Mouse (Mus musculus): Measurements from ENCODE around the gene Tmprss4.

DNA sequence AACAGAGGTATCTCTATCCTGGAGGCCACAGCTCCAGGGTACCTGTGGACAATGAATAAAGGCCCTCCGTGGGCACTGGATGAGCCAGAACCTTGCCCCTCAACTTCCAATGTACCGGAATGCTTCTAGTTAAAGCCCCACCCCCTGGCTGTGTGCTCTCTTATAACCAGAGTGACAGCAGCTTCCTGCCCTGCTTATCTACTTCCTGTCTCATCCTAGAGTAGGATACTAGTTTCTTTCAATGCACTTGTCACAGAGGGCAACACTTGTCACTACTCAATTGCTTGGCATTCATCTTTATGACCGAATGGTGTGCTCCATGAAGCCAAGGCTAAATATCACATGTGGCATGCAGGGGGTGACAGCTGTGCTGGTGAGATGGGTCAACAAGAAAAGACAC lies 47.4 kb upstream of the Tmprss4 start:
- TF ChIP-seq CTCF (IDR thresholded peaks at IDR 0.05; ENCODE audit: borderline replicate concordance, extremely low read depth, insufficient read depth, insufficient read length) (no peak), POLR2A (IDR thresholded peaks at IDR 0.05; ENCODE audit: borderline replicate concordance, extremely low read depth, insufficient read depth, insufficient read length, poor library complexity, severe bottlenecking) (no peak)
